Mouse (Mus musculus) limb, embryonic 13.5 days (tissue): ENCODE data around the gene Myo18a. TPM values are rescaled to one million over a fixed set of nuclear protein-coding genes. Genes with fewer than 3 reads are reported as not detected.
A peak's percentile ranks its signal among the peaks of the same experiment; 100 is the strongest.

ENCODE experiments used
- ATAC-seq: fragments of 200-750 bp; cut with Nextera tagmentation; 2 replicates; pipeline ENCODE4 v1.8.0; 2017; ENCODE audit warnings: low read depth, moderate number of reproducible peaks, moderate TSS enrichment; ENCODE audit not compliant: low FRiP score
- H3K27ac ChIP-seq: fragments of 300-500 bp; sonication (generic); 2 replicates; pipeline ENCODE4 v1.5.1; 2015; ENCODE audit warnings: inconsistent platforms, mild to moderate bottlenecking, moderate library complexity
- H3K27me3 ChIP-seq: fragments of 300-500 bp; sonication (generic); 2 replicates; pipeline ENCODE4 v1.6.1; 2015; ENCODE audit warnings: mild to moderate bottlenecking, inconsistent platforms
- H3K36me3 ChIP-seq: fragments of 300-500 bp; sonication (generic); 2 replicates; pipeline ENCODE4 v1.6.1; 2015; ENCODE audit warnings: inconsistent platforms, mild to moderate bottlenecking, moderate library complexity
- H3K4me1 ChIP-seq: fragments of 300-500 bp; sonication (generic); 2 replicates; pipeline ENCODE4 v1.6.1; 2015; ENCODE audit warnings: inconsistent platforms
- H3K4me2 ChIP-seq: fragments of 300-500 bp; sonication (generic); replicated peaks from 2 replicates; pipeline ENCODE4 v1.6.1; 2015; ENCODE audit warnings: inconsistent platforms, mild to moderate bottlenecking, moderate library complexity
- H3K4me3 ChIP-seq: fragments of 300-500 bp; sonication (generic); 2 replicates; pipeline ENCODE4 v1.5.1; 2015; ENCODE audit warnings: moderate library complexity, mild to moderate bottlenecking, inconsistent platforms
- H3K9ac ChIP-seq: fragments of 300-500 bp; sonication (generic); 2 replicates; pipeline ENCODE4 v1.6.1; 2015; ENCODE audit warnings: mild to moderate bottlenecking, inconsistent platforms
- H3K9me3 ChIP-seq: fragments of 300-500 bp; sonication (generic); 2 replicates; pipeline ENCODE4 v1.6.1; 2016; ENCODE audit warnings: inconsistent platforms
- WGBS: fragments of 180-500 bp; shearing (Covaris S2); methylation state at CpG from one replicate; pipeline ENCODE4 v1.1.7; 2015; 5-methylcytosine and 5-hydroxymethylcytosine counted together
- polyA plus RNA-seq: library from polyadenylated mRNA; unstranded; fragments of >200 nt; fragmentation: Nextera tagmentation; extraction: Ambion mirVana; gene quantifications from 2 replicates; pipeline ENCODE4 v1.2.1, GENCODE M21; 2015

Gene Myo18a
- polyA plus RNA-seq, 1 experiment from 2014 or later: 40.5 TPM

DNA sequence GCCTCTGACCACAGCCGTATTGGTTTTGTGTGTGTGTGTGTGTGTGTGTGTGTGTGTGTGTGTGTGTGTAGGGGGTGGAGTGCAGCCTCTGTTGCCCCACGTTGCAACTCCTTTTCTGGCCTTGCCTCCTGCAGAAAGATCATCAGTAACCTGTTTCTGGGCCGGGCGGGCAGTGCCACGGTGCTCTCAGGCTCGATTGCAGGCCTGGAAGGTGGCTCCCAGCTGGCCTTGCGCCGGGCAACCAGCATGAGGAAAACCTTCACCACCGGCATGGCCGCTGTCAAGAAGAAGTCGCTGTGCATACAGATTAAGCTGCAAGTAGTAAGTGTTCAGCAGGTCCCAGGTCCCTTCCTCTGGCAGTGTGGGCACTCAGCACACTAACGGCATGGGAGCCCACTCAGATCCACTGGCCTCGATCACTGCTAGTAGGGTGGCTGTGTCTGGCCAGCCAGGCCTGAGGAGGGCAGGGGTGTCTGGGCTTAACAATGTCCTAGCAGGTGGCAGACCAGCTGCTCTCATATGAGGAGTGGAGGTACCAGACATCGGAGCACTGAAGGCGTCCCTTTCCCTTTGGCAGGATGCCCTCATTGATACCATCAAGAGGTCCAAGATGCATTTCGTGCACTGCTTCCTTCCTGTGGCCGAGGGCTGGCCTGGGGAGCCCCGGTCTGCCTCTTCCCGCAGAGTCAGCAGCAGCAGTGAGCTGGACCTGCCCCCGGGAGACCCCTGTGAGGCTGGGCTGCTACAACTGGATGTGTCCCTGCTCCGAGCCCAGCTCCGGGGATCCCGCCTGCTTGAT, 66.2 kb downstream of the Myo18a start:
- no peaks in the 10 kb centered on the region for H3K27me3 ChIP-seq
- no peak overlapping the region for H3K9ac ChIP-seq
- no peaks in the 10 kb centered on the region for H3K9me3 ChIP-seq
- no peak overlapping the region for H3K4me2 ChIP-seq
- WGBS: 81% methylated on average over 23 of the region's 23 CpGs
- H3K36me3 ChIP-seq: peaks cover 72% of the 10 kb centered on the region
- no peak overlapping the region for H3K27ac ChIP-seq
- H3K4me3 ChIP-seq: no peak overlapping the region
- H3K4me1 ChIP-seq: 0 out of 2 replicates have a peak, but pooled peaks cover 6% of the 10 kb centered on the region
- ATAC-seq: no peak

DNA sequence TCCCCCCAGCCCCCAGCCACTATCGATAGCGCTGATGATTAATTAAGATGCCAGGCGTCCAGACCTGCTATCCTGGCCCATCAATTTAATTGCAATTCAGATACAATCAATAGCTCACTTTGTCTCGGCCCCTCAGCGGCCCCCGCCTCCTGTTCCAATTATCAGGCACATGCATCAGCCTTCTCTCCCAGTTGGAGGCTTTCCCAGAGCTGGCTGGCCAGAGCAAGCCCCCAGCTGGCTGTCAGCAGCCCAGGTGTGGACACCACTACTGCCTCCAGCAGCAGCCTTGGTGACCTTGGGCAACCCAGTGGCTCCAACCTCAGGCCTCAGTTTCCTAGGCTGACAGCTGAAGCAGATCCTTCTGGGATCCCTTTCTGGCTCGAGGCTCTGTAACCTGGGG, 67.8 kb downstream of the Myo18a start:
- Histone ChIP-seq H3K4me2 (no peak overlapping the region), H3K4me3 (no peak overlapping the region), H3K27ac (no peak overlapping the region), H3K36me3 (peaks cover 74% of the 10 kb centered on the region), H3K9me3 (no peaks in the 10 kb centered on the region), H3K27me3 (no peaks in the 10 kb centered on the region), H3K9ac (peak overlapping the region; percentile 39; the same call in 1 of the 2 replicates), H3K4me1 (peaks cover 8% of the 10 kb centered on the region)
- WGBS: 62% methylated on average over 7 of the region's 7 CpGs
- ATAC-seq: no peak

DNA sequence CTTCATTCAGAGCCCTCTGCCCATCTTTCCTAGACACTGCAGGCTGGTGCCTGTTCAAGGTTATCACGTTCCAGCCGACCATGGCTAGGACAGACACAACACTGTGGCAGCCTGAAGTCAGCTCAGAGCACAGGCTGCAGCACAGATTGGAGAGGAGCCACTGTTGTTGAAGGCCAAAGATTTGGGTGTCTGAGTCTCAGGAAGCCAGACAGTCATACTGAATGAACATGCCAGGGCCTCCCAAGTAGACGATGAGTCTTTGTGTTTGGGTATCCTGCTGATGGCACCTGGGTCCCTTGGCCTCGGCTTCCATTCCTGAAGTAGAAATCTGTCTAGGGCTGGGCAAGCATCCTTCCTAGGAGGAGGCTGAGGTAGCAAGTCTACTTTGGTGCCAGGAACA, 69.5 kb downstream of the Myo18a start:
- H3K9ac ChIP-seq: no peak overlapping the region
- H3K9me3 ChIP-seq: no peaks in the 10 kb centered on the region
- H3K36me3 ChIP-seq: peaks cover 88% of the 10 kb centered on the region
- H3K4me2 ChIP-seq: no peak overlapping the region
- H3K4me3 ChIP-seq: no peak overlapping the region
- WGBS: 86% methylated on average over 4 of the region's 4 CpGs
- no peaks in the 10 kb centered on the region for H3K27me3 ChIP-seq
- ATAC-seq: no peak
- peaks cover 17% of the 10 kb centered on the region for H3K4me1 ChIP-seq
- H3K27ac ChIP-seq: no peak overlapping the region

DNA sequence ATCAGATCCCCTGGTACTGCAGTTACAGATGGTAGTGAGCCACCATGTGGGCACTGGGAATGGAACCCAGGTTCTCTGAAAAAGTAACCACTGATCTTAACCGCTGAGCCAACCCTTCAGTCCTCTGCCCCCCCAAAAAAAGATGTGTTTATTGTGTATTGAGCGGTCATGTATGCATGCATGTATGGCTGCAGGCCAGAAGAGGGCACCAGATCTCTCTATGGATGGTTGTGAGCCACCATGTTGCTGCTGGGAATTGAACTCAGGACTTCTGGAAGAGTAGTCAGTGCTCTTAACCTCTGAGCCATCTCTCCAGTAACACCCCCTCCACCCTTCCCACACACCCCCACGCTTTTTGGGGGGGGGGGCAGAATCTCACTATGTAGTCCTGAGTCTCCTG, 72.1 kb downstream of the Myo18a start:
- WGBS: 87% methylated on average over 3 of the region's 3 CpGs
- peaks cover 66% of the 10 kb centered on the region for H3K36me3 ChIP-seq

DNA sequence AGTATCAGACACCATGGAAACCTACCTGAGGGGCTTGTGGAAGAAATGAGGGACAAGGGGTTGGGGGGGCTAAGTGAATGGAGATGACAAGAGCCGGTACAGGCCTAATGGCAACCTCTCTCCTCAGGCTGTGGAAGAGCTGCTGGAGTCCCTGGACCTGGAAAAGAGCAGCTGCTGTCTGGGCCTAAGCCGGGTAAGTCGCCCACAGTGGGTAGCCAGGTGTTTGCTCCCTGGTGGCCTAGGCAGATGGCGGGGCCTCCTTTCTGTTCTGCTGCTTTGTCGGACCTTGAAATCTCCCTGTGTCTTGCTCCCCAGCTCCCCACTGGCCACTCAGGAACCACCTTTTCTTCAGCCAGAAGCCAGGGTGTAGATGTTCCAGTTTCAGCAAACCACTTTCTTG, 73.2 kb downstream of the Myo18a start:
- Histone ChIP-seq H3K4me1 (peaks cover 33% of the 10 kb centered on the region), H3K4me3 (no peak overlapping the region), H3K36me3 (peaks cover 61% of the 10 kb centered on the region), H3K27ac (peak overlapping the region; percentile 70), H3K9ac (peak overlapping the region; percentile 39; the same call in 1 of the 2 replicates), H3K9me3 (no peaks in the 10 kb centered on the region), H3K27me3 (no peaks in the 10 kb centered on the region), H3K4me2 (no peak overlapping the region)
- no peak for ATAC-seq
- 52% methylated on average over 5 of the region's 5 CpGs for WGBS

More for the DNA sequence above, 72.1 kb downstream of the Myo18a start:
- no peak overlapping the region for H3K9ac ChIP-seq
- H3K9me3 ChIP-seq: no peaks in the 10 kb centered on the region
- no peak overlapping the region for H3K4me3 ChIP-seq
- ATAC-seq: no peak
- H3K4me2 ChIP-seq: no peak overlapping the region
- H3K4me1 ChIP-seq: peaks cover 21% of the 10 kb centered on the region
- H3K27ac ChIP-seq: no peak overlapping the region
- H3K27me3 ChIP-seq: no peaks in the 10 kb centered on the region

DNA sequence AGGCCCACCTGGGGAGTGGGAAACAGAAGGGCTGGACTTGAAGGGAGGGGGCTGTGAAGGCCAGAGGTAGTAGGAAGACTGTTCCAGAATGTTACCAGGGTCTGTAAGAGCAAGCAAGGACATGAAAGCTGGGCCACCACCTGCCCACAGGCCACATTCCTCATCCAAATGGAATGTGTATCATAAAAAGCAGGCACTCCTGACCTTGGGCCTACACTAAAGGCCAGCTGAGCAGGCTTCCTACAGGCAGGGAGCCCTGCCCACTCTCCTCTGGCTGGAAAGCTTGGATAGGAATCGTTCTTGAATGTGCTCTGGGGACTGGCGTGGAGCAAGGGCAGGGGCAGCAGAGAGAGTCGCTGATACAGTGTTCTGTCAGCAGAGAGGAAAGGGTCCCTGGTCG, 73.7 kb downstream of the Myo18a start:
- H3K27ac ChIP-seq: peak overlapping the region; percentile 70; the same call in 1 of the 2 replicates
- 51% methylated on average over 4 of the region's 4 CpGs for WGBS
- H3K4me1 ChIP-seq: peaks cover 37% of the 10 kb centered on the region
- 0 out of 2 replicates have a peak, but pooled peaks cover 2% of the 10 kb centered on the region for H3K27me3 ChIP-seq
- H3K9ac ChIP-seq: no peak overlapping the region
- ATAC-seq: no peak
- no peaks in the 10 kb centered on the region for H3K9me3 ChIP-seq
- H3K4me2 ChIP-seq: no peak overlapping the region
- peaks cover 63% of the 10 kb centered on the region for H3K36me3 ChIP-seq
- no peak overlapping the region for H3K4me3 ChIP-seq

DNA sequence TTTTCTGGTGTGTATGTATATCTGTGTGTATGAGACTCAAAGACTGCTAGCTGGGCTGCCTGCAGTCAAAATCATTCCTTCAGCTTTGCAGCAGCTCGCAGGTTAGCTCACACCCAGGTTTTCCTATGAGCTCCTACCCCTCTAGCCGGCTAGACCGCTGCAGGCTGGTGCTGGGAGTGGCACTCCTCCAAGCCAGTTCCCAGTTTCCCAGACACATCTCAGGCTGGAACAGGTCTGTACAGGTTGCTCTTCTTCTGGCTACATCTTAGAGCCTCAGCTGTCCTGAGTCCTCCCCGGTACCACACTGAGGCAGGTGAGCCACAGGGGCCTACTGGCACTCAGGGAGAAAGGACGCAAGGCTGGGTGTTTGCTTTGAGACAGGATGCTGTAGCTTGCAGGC, 74.8 kb downstream of the Myo18a start:
- Histone ChIP-seq H3K36me3 (peaks cover 67% of the 10 kb centered on the region), H3K4me3 (no peak overlapping the region), H3K4me1 (peaks cover 38% of the 10 kb centered on the region), H3K9ac (no peak overlapping the region), H3K27ac (no peak overlapping the region), H3K4me2 (no peak overlapping the region), H3K27me3 (peaks cover 8% of the 10 kb centered on the region; the same call in 1 of the 2 replicates), H3K9me3 (no peaks in the 10 kb centered on the region)
- WGBS: 79% methylated on average over 5 of the region's 5 CpGs
- ATAC-seq: no peak

DNA sequence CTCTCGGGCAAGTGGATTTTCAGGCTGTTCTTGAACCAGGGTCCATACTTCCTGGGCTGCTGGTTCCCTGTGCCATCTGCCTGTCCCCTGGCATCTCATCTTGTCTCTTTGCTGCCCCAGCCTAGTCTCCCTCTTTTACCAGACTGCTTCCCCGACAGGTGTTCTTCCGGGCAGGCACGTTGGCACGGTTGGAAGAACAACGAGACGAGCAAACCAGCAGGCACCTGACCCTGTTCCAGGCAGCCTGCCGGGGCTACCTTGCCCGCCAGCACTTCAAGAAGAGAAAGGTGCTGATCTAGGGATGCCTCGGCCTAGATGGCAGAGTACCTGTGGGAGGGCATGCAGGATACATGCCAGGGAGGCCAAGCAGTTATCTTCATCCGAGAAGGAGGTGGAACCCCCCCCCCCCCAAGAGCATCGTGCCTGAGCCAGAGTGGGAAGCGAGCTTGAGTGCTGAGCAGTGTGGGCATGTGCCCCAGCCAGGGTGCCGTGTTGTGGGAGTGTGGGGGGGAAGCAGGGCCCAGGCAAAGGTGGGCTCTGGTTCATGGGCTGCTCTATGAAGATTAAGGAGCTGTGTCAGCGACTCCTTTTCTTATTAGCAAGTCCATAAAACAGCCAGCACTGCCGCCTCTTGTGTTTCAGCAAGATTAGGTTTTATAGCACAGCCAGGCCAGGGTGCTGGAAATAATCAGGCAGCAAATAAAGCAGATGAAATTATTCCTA, 77.6 kb downstream of the Myo18a start:
- WGBS: 57% methylated on average over 16 of the region's 16 CpGs
- Histone ChIP-seq H3K4me2 (no peak overlapping the region), H3K36me3 (peaks cover 65% of the 10 kb centered on the region), H3K9ac (peak overlapping the region; percentile 43), H3K27me3 (peaks cover 8% of the 10 kb centered on the region; the same call in 1 of the 2 replicates), H3K27ac (no peak overlapping the region), H3K9me3 (no peaks in the 10 kb centered on the region), H3K4me3 (no peak overlapping the region), H3K4me1 (peaks cover 38% of the 10 kb centered on the region)
- ATAC-seq: no peak

DNA sequence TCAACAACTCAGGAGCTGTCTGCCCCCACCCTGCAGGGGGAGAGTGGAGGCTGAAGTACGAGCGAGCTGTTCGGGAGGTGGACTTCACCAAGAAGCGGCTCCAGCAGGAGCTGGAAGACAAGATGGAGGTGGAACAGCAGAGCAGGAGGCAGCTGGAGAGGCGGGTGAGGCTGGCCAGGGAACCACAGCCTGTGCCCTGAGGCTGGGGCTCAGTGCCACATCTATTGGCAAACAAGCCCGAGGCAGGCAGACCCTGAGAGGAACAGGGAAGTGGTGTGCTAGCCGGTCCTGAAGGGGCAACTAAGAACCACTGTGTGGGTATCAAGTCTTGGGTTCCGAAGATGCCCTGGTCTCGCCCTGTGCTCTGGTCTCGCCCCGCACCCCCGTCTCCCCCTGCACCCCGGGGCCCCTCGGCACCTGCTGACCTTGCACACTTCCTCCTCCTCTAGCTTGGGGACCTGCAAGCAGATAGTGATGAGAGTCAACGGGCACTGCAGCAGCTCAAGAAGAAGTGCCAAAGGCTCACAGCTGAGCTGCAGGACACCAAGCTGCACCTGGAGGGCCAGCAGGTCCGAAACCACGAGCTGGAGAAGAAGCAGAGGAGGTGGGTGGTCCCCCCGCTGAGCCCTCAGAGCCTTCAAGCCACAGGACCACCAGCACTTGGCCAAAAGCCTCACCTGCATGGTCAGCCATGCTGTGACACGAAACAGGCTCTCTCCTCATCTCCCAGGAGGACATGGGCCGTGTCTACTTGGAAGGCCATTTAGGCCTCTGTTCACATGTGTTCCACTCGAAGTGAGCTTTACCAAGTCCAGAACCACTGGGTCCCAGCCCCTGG, 80.2 kb downstream of the Myo18a start:
- Histone ChIP-seq H3K9me3 (no peaks in the 10 kb centered on the region), H3K36me3 (peaks cover 71% of the 10 kb centered on the region), H3K27me3 (peaks cover 17% of the 10 kb centered on the region; the same call in 1 of the 2 replicates), H3K4me3 (no peak overlapping the region), H3K4me1 (peaks cover 22% of the 10 kb centered on the region), H3K9ac (no peak overlapping the region), H3K27ac (no peak overlapping the region), H3K4me2 (no peak overlapping the region)
- no peak for ATAC-seq
- WGBS: 84% methylated on average over 21 of the region's 21 CpGs

DNA sequence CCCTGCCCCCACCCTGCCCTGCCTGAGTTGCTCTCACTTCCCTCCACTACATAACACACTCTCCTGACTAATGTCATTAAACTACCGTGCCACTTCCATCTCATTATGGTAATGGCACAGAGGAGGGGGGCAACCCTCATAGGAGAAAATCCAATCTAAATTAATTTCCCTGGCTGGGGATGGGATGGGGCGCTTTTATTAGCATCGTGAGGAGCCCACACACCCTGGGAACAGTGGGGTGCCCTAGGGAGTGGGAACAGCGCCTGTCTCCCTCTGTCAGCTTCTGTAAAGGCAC, 80.8 kb downstream of the Myo18a start:
- Histone ChIP-seq H3K4me2 (no peak overlapping the region), H3K9me3 (no peaks in the 10 kb centered on the region), H3K4me1 (peaks cover 22% of the 10 kb centered on the region), H3K27me3 (peaks cover 17% of the 10 kb centered on the region; the same call in 1 of the 2 replicates), H3K36me3 (peaks cover 75% of the 10 kb centered on the region), H3K4me3 (no peak overlapping the region), H3K27ac (no peak overlapping the region), H3K9ac (no peak overlapping the region)
- 41% methylated on average over 4 of the region's 4 CpGs for WGBS
- ATAC-seq: no peak

DNA sequence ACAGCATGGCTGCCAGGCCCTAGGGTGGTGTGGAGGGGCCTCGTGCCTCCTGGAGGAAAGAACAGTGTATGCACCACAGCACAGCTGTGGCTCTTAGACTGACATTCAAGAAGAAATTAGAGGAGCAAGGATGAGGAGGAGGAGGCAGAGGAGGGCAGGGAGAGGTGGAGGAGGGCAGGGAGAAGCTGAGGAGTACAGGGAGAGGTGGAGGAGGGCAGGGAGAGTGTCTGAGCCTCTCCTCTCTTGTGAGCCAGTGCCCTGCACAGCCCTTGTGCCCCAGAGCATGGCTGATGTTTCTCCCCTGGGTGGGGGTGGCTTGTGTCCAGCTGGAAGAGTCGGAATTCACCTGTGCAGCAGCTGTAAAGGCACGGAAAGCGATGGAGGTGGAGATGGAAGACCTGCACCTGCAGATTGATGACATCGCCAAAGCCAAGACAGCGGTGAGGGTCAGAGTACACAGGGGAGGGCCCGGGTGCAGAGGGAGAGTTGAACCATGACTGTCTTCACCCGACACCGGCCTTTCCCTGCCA, 84.6 kb downstream of the Myo18a start:
- H3K27ac ChIP-seq: no peak overlapping the region
- ATAC-seq: no peak
- 42% methylated on average over 9 of the region's 9 CpGs for whole genome bisulfite sequencing
- peaks cover 91% of the 10 kb centered on the region for H3K36me3 ChIP-seq
- H3K9me3 ChIP-seq: no peaks in the 10 kb centered on the region
- no peak overlapping the region for H3K4me2 ChIP-seq
- H3K4me3 ChIP-seq: no peak overlapping the region
- H3K9ac ChIP-seq: no peak overlapping the region
- peaks cover 14% of the 10 kb centered on the region; the same call in 1 of the 2 replicates for H3K27me3 ChIP-seq
- H3K4me1 ChIP-seq: peaks cover 16% of the 10 kb centered on the region
